Mouse (Mus musculus): ENCODE measurements around the gene Atxn1.

The Atxn1 gene

GRCm38 (mm10) chr13:45511706-45512435 lies 452.9 kb downstream of the Atxn1 start:
- no peak for DNase-seq

GRCm38 (mm10) chr13:45509366-45509765 lies 455.4 kb downstream of the Atxn1 start:
- no peak for DNase-seq

GRCm38 (mm10) chr13:45508495-45508894 lies 456.3 kb downstream of the Atxn1 start:
- DNase-seq: peak; percentile 67 to 69

- DNase-seq: peak; percentile 84 to 85
Observed at GRCm38 (mm10) chr13:45507274-45508229, 457.3 kb downstream of the Atxn1 start, which contains the start of gene Gmpr. Gmpr (plus strand) TSS chr13:45507444.

GRCm38 (mm10) chr13:45505546-45505945 lies 459.3 kb downstream of the Atxn1 start:
- no peak for DNase-seq

- no peak for DNase-seq
Observed at GRCm38 (mm10) chr13:45502791-45503190, 462.0 kb downstream of the Atxn1 start.

- no peak for DNase-seq
Observed at GRCm38 (mm10) chr13:45499906-45500305, 464.9 kb downstream of the Atxn1 start.

Data from cerebellum, adult 18-20 months (tissue).